Mouse (Mus musculus): ENCODE measurements at regions not wholly inside any gene's neighbourhood (a gene's known extent, or its start where the extent isn't known, plus 50 kb on each side); places are given as distances from the start of the nearest gene placed in this dataset.

- DNase-seq (ENCODE audit: low spot score), result no peak
Observed at GRCm38 (mm10) chr9:23127338-23128017, 95.4 kb upstream of the Bmper start.

- no peak for DNase-seq (ENCODE audit: low spot score)
Observed at GRCm38 (mm10) chr9:23128018-23128369, 94.9 kb upstream of the Bmper start.

GRCm38 (mm10) chr9:23134006-23134405 is 88.9 kb upstream of the Bmper start:
- DNase-seq (ENCODE audit: low spot score), result no peak

- no peak for DNase-seq (ENCODE audit: low spot score)
Observed at GRCm38 (mm10) chr9:23134421-23135118, 88.3 kb upstream of the Bmper start.

- peak; percentile 17 for DNase-seq (ENCODE audit: low spot score)
Observed at GRCm38 (mm10) chr9:23136511-23136910, 86.4 kb upstream of the Bmper start.

- DNase-seq (ENCODE audit: low spot score), result peak; percentile 43
Observed at GRCm38 (mm10) chr9:23137682-23138210, 85.1 kb upstream of the Bmper start.

- no peak for DNase-seq (ENCODE audit: low spot score)
Observed at GRCm38 (mm10) chr9:23139580-23140162, 83.2 kb upstream of the Bmper start.

- DNase-seq (ENCODE audit: low spot score), result no peak
Observed at GRCm38 (mm10) chr9:23144281-23144680, 78.6 kb upstream of the Bmper start.

- DNase-seq (ENCODE audit: low spot score), result no peak
Observed at GRCm38 (mm10) chr9:23150338-23150737, 72.5 kb upstream of the Bmper start.

GRCm38 (mm10) chr9:23150874-23151273 is 72.0 kb upstream of the Bmper start:
- DNase-seq (ENCODE audit: low spot score), result no peak

- DNase-seq (ENCODE audit: low spot score), result no peak
Observed at GRCm38 (mm10) chr9:23151953-23152490, 70.9 kb upstream of the Bmper start.

- peak; percentile 23 for DNase-seq (ENCODE audit: low spot score)
Observed at GRCm38 (mm10) chr9:23156820-23157570, 65.9 kb upstream of the Bmper start.

- no peak for DNase-seq (ENCODE audit: low spot score)
Observed at GRCm38 (mm10) chr9:23158499-23158898, 64.4 kb upstream of the Bmper start.

- no peak for DNase-seq (ENCODE audit: low spot score)
Observed at GRCm38 (mm10) chr9:23161346-23161745, 61.5 kb upstream of the Bmper start.

GRCm38 (mm10) chr9:23167056-23167591 is 55.8 kb upstream of the Bmper start:
- DNase-seq (ENCODE audit: low spot score), result no peak

- no peak for DNase-seq (ENCODE audit: low spot score)
Observed at GRCm38 (mm10) chr9:23167716-23168115, 55.2 kb upstream of the Bmper start.

- no peak for DNase-seq (ENCODE audit: low spot score)
Observed at GRCm38 (mm10) chr9:23168149-23168548, 54.7 kb upstream of the Bmper start.

GRCm38 (mm10) chr9:23171361-23171760 is 51.5 kb upstream of the Bmper start:
- no peak for DNase-seq (ENCODE audit: low spot score)
